Mouse (Mus musculus) liver, embryonic 11.5 days (tissue): ENCODE measurements around the gene Myct1. TPM values are rescaled to one million over a fixed set of nuclear protein-coding genes. Genes with fewer than 3 reads are reported as not detected.

ENCODE experiments used
- ATAC-seq: fragments of 200-750 bp; cut with Nextera tagmentation; replicated peaks from 2 replicates; pipeline ENCODE4 v1.8.0; 2017; ENCODE audit warnings: moderate number of reproducible peaks, mild to moderate bottlenecking, moderate TSS enrichment, moderate library complexity; ENCODE audit not compliant: low FRiP score
- DNase-seq: peaks from one replicate; pipeline ENCODE4 v3.0.0-alpha.2; 2017; ENCODE audit warnings: low spot score
- H3K27ac ChIP-seq: fragments of 300-500 bp; sonication (generic); 2 replicates; pipeline ENCODE4 v1.5.1; 2014; ENCODE audit warnings: mild to moderate bottlenecking, low read depth, low read length, control low read depth
- H3K27me3 ChIP-seq: fragments of 300-500 bp; sonication (generic); replicated peaks from 2 replicates; pipeline ENCODE4 v1.6.1; 2014; ENCODE audit warnings: low read length, mixed read lengths; ENCODE audit not compliant: control insufficient read depth, insufficient read depth
- H3K36me3 ChIP-seq: fragments of 300-500 bp; sonication (generic); 2 replicates; pipeline ENCODE4 v1.6.1; 2014; ENCODE audit warnings: mild to moderate bottlenecking, low read length, moderate library complexity, mixed read lengths; ENCODE audit not compliant: control insufficient read depth, insufficient read depth
- H3K4me1 ChIP-seq: fragments of 300-500 bp; sonication (generic); replicated peaks from 2 replicates; pipeline ENCODE4 v1.6.1; 2014; ENCODE audit warnings: low read length, mixed read lengths; ENCODE audit not compliant: control insufficient read depth, insufficient read depth
- H3K4me2 ChIP-seq: fragments of 300-500 bp; sonication (generic); 2 replicates; pipeline ENCODE4 v1.6.1; 2014; ENCODE audit warnings: mild to moderate bottlenecking, control low read depth, moderate library complexity
- H3K4me3 ChIP-seq: fragments of 300-500 bp; sonication (generic); 2 replicates; pipeline ENCODE4 v1.5.1; 2014; ENCODE audit warnings: low read depth, low read length, control low read depth
- H3K9ac ChIP-seq: fragments of 300-500 bp; sonication (generic); 2 replicates; pipeline ENCODE4 v1.6.1; 2014; ENCODE audit warnings: low read depth, low read length, control low read depth
- H3K9me3 ChIP-seq: fragments of 300-500 bp; sonication (generic); 2 replicates; pipeline ENCODE4 v1.6.1; 2016; ENCODE audit warnings: low read length, inconsistent platforms, mixed read lengths; ENCODE audit not compliant: control insufficient read depth
- WGBS: fragments of 180-500 bp; shearing (Covaris S2); extraction: QIAGEN DNeasy Blood & Tissue Kit; methylation state at CpG from one replicate; pipeline ENCODE4 v1.1.7; 2014; 5-methylcytosine and 5-hydroxymethylcytosine counted together
- polyA plus RNA-seq: library from polyadenylated mRNA; unstranded; fragments of >200 nt; fragmentation: Nextera tagmentation; extraction: Ambion mirVana; gene quantifications from 2 replicates; pipeline ENCODE4 v1.2.1, GENCODE M21; 2014

The Myct1 gene
- polyA plus RNA-seq, 1 experiment from 2014 or later = 4.9 TPM

DNA sequence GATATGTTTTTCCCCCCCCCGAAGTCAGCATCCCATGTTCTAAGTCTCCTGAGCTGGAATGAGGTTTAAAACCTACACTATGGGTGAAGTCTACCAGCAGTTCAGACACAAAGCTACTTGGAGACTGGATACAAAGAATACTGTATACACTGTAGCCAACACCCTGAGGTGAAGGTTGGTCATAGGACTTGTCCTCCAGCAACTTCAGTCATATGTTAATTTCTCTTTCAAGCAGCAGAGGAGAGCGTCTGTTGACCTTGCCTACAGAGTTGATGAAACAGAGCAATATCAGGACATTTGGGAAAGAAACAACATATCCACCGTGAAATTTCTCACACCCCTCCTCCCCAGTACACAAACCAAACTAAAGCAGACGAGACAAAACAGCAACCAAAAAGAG lies 33.0 kb upstream of the Myct1 start:
- DNase-seq (no peak), ATAC-seq (no peak)
- H3K27ac ChIP-seq = no peak overlapping the region
- H3K4me2 ChIP-seq = no peak overlapping the region
- no peaks in the 10 kb centered on the region for H3K36me3 ChIP-seq
- no peaks in the 10 kb centered on the region for H3K4me1 ChIP-seq
- H3K4me3 ChIP-seq = no peak overlapping the region
- no peaks in the 10 kb centered on the region for H3K9me3 ChIP-seq
- WGBS = 83% methylated on average over 4 of the region's 4 CpGs
- H3K9ac ChIP-seq = no peak overlapping the region
- no peaks in the 10 kb centered on the region for H3K27me3 ChIP-seq

- DNase-seq = no peak
Measured at GRCm38 (mm10) chr10:5561706-5562105, 31.9 kb upstream of the Myct1 start.

DNA sequence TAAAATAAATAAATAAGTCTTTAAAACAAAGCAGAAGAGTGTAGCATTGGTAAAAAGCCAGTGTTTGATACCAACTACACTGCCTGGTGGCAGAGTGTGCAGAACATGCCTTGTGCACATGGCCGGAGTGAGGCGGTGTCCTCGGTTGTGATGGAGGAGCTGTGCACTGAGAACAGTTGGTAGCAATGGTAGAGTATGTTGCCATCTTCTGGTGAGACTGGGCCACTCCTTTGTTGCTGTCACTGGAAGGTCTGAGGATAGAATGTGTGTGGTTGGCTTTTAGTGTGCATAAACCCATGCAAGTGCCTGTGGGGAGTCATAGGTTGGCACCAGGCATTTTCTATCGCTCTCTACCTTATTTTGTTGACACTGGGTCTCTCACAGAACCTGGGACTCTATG lies 24.6 kb upstream of the Myct1 start:
- Histone ChIP-seq H3K9me3 (no peaks in the 10 kb centered on the region), H3K4me1 (no peaks in the 10 kb centered on the region), H3K36me3 (no peaks in the 10 kb centered on the region), H3K4me2 (no peak overlapping the region), H3K27ac (no peak overlapping the region), H3K4me3 (no peak overlapping the region), H3K9ac (no peak overlapping the region), H3K27me3 (no peaks in the 10 kb centered on the region)
- DNase-seq (no peak), ATAC-seq (no peak; the same call in 1 of the 2 replicates)
- WGBS = 80% methylated on average over 4 of the region's 4 CpGs

More at GRCm38 (mm10) chr10:5561706-5562105, 31.9 kb upstream of the Myct1 start:
- Histone ChIP-seq H3K4me1 (no peaks in the 10 kb centered on the region), H3K4me2 (no peak overlapping the region), H3K27me3 (no peaks in the 10 kb centered on the region), H3K9me3 (no peaks in the 10 kb centered on the region), H3K36me3 (no peaks in the 10 kb centered on the region), H3K4me3 (no peak overlapping the region), H3K27ac (no peak overlapping the region), H3K9ac (no peak overlapping the region)
- no peak for ATAC-seq
- WGBS = 76% methylated on average over 4 of the region's 4 CpGs

GRCm38 (mm10) chr10:5570059-5570458 lies 23.5 kb upstream of the Myct1 start:
- Histone ChIP-seq H3K4me1 (no peaks in the 10 kb centered on the region), H3K4me2 (no peak overlapping the region), H3K9me3 (no peaks in the 10 kb centered on the region), H3K4me3 (no peak overlapping the region), H3K27ac (no peak overlapping the region), H3K36me3 (no peaks in the 10 kb centered on the region), H3K9ac (no peak overlapping the region), H3K27me3 (no peaks in the 10 kb centered on the region)
- ATAC-seq (no peak), DNase-seq (no peak)
- WGBS = 70% methylated on average over 8 of the region's 8 CpGs

GRCm38 (mm10) chr10:5571332-5571731 lies 22.2 kb upstream of the Myct1 start:
- ATAC-seq = no peak
- no peaks in the 10 kb centered on the region for H3K9me3 ChIP-seq
- DNase-seq = no peak
- H3K4me3 ChIP-seq = no peak overlapping the region
- WGBS = 69% methylated on average over 5 of the region's 5 CpGs
- no peak overlapping the region for H3K4me2 ChIP-seq
- no peaks in the 10 kb centered on the region for H3K4me1 ChIP-seq
- H3K27me3 ChIP-seq = no peaks in the 10 kb centered on the region
- no peaks in the 10 kb centered on the region for H3K36me3 ChIP-seq
- H3K9ac ChIP-seq = no peak overlapping the region
- H3K27ac ChIP-seq = no peak overlapping the region

GRCm38 (mm10) chr10:5573328-5573727 lies 20.2 kb upstream of the Myct1 start:
- Histone ChIP-seq H3K36me3 (no peaks in the 10 kb centered on the region), H3K27ac (no peak overlapping the region), H3K9me3 (no peaks in the 10 kb centered on the region), H3K4me1 (no peaks in the 10 kb centered on the region), H3K4me2 (no peak overlapping the region), H3K4me3 (no peak overlapping the region), H3K9ac (no peak overlapping the region), H3K27me3 (no peaks in the 10 kb centered on the region)
- DNase-seq (no peak), ATAC-seq (no peak)
- WGBS = 63% methylated on average over 2 of the region's 2 CpGs

DNA sequence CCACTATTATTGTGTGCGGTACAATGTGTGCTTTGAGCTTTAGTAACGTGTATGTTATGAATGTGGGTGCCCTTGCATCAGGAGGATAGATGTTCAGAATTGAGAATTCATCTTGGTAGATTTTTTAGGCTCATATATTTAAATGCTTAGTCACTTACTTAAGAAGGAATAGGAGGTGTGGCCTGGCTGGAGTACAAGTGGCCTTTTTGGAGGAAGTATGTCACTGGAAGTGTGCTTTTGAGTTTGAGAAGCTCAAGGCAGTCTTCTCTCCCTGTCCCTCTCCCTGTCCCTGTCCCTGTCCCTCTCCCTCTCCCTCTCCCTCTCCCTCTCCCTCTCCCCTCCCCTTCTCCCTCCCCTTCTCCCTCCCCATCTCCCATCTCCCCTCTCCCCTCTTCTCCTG lies 2.5 kb upstream of the Myct1 start:
- Histone ChIP-seq H3K4me1 (no peaks in the 10 kb centered on the region), H3K36me3 (no peaks in the 10 kb centered on the region), H3K9ac (no peak overlapping the region), H3K4me3 (no peak overlapping the region), H3K9me3 (no peaks in the 10 kb centered on the region), H3K27ac (no peak overlapping the region; the same call in 1 of the 2 replicates), H3K4me2 (no peak overlapping the region), H3K27me3 (no peaks in the 10 kb centered on the region)
- 77% methylated on average over 2 of the region's 2 CpGs for WGBS
- DNase-seq = no peak
- ATAC-seq = no peak

DNA sequence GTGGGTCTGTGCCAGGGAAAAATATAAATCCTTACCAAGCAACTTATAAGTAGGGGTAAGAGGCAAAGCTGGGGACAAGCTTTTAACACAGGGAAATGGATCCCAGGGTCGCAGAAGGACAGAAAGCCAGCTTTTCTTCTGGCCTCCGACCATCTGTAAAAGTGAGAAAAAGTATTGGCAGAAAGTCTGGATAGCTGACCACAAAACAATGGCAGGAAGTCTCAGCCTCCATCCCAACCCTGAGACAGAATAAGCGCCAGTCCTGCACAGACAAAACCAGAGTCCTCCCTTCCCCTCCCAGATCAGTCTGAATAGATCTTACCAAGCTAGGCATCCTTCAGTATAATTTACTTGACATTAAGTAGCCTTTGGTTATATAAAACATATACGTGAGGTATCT lies 1.6 kb upstream of the Myct1 start:
- Histone ChIP-seq H3K27ac (0 out of 2 replicates have a peak overlapping the region, but pooled peaks have one; percentile 39), H3K4me1 (no peaks in the 10 kb centered on the region), H3K9ac (no peak overlapping the region), H3K4me3 (no peak overlapping the region), H3K4me2 (no peak overlapping the region), H3K27me3 (no peaks in the 10 kb centered on the region), H3K36me3 (no peaks in the 10 kb centered on the region), H3K9me3 (no peaks in the 10 kb centered on the region)
- ATAC-seq (no peak), DNase-seq (no peak)
- 55% methylated on average over 4 of the region's 4 CpGs for WGBS

GRCm38 (mm10) chr10:5594457-5594856 lies 882 bp downstream of the Myct1 start:
- 40% methylated on average over 5 of the region's 5 CpGs for WGBS
- Histone ChIP-seq H3K9me3 (no peaks in the 10 kb centered on the region), H3K4me3 (no peak overlapping the region), H3K4me2 (no peak overlapping the region), H3K27ac (no peak overlapping the region), H3K9ac (no peak overlapping the region), H3K27me3 (no peaks in the 10 kb centered on the region), H3K4me1 (no peaks in the 10 kb centered on the region), H3K36me3 (no peaks in the 10 kb centered on the region)
- no peak for DNase-seq
- no peak for ATAC-seq
